Mouse (Mus musculus): ENCODE data around the gene Akap13.
"Not testable (repeated sequence)": the region's sequence is repeated elsewhere in the genome, so short reads cannot be mapped to it uniquely, and the experiment has no call there.

The Akap13 gene

GRCm38 (mm10) chr7:75596058-75596748 is 140.9 kb downstream of the Akap13 start:
- DNase-seq (ENCODE audit: low spot score in 2 of 2), result no peak

GRCm38 (mm10) chr7:75597840-75598239 is 142.5 kb downstream of the Akap13 start:
- DNase-seq (ENCODE audit: low spot score in 2 of 2), result no peak

- no peak for DNase-seq (ENCODE audit: low spot score in 2 of 2)
Observed at GRCm38 (mm10) chr7:75600360-75601075, 145.2 kb downstream of the Akap13 start.

- no peak for DNase-seq (ENCODE audit: low spot score in 2 of 2)
Observed at GRCm38 (mm10) chr7:75607248-75607647, 151.9 kb downstream of the Akap13 start.

- no peak for DNase-seq (ENCODE audit: low spot score in 2 of 2)
Observed at GRCm38 (mm10) chr7:75608716-75609115, 153.4 kb downstream of the Akap13 start.

GRCm38 (mm10) chr7:75609456-75610262 is 154.3 kb downstream of the Akap13 start:
- no peak for DNase-seq (ENCODE audit: low spot score in 2 of 2)

GRCm38 (mm10) chr7:75610391-75610790 is 155.1 kb downstream of the Akap13 start:
- no peak for DNase-seq (ENCODE audit: low spot score in 2 of 2)

GRCm38 (mm10) chr7:75611261-75611950 is 156.1 kb downstream of the Akap13 start:
- DNase-seq (ENCODE audit: low spot score in 2 of 2), result no peak

- DNase-seq (ENCODE audit: low spot score in 2 of 2), result no peak
Observed at GRCm38 (mm10) chr7:75612000-75612682, 156.8 kb downstream of the Akap13 start.

- no peak for DNase-seq (ENCODE audit: low spot score in 2 of 2)
Observed at GRCm38 (mm10) chr7:75612683-75613053, 157.3 kb downstream of the Akap13 start.

- no peak for DNase-seq (ENCODE audit: low spot score in 2 of 2)
Observed at GRCm38 (mm10) chr7:75613240-75613639, 157.9 kb downstream of the Akap13 start.

GRCm38 (mm10) chr7:75614826-75615225 is 159.5 kb downstream of the Akap13 start:
- no peak for DNase-seq (ENCODE audit: low spot score in 2 of 2)

GRCm38 (mm10) chr7:75617246-75617645 is 161.9 kb downstream of the Akap13 start:
- DNase-seq (ENCODE audit: low spot score in 2 of 2), result not testable (repeated sequence)

- no peak for DNase-seq (ENCODE audit: low spot score in 2 of 2)
Observed at GRCm38 (mm10) chr7:75618699-75619098, 163.4 kb downstream of the Akap13 start.

- no peak for DNase-seq (ENCODE audit: low spot score in 2 of 2)
Observed at GRCm38 (mm10) chr7:75619875-75620274, 164.5 kb downstream of the Akap13 start.

- no peak for DNase-seq (ENCODE audit: low spot score in 2 of 2)
Observed at GRCm38 (mm10) chr7:75620395-75620960, 165.1 kb downstream of the Akap13 start.

GRCm38 (mm10) chr7:75620976-75621375 is 165.6 kb downstream of the Akap13 start:
- DNase-seq (ENCODE audit: low spot score in 2 of 2), result no peak

- no peak for DNase-seq (ENCODE audit: low spot score in 2 of 2)
Observed at GRCm38 (mm10) chr7:75627831-75628230, 172.5 kb downstream of the Akap13 start.

GRCm38 (mm10) chr7:75629669-75630068 is 174.3 kb downstream of the Akap13 start:
- no peak for DNase-seq (ENCODE audit: low spot score in 2 of 2)

- DNase-seq (ENCODE audit: low spot score in 2 of 2), result no peak
Observed at GRCm38 (mm10) chr7:75632941-75633340, 177.6 kb downstream of the Akap13 start.

- no peak for DNase-seq (ENCODE audit: low spot score in 2 of 2)
Observed at GRCm38 (mm10) chr7:75633393-75633792, 178.1 kb downstream of the Akap13 start.

Data from frontal cortex, postnatal 10 days (tissue).